Mouse (Mus musculus): ENCODE measurements at regions not wholly inside any gene's neighbourhood (a gene's known extent, or its start where the extent isn't known, plus 50 kb on each side); places are given as distances from the start of the nearest gene placed in this dataset.
A peak's percentile ranks its signal among the peaks of the same experiment; 100 is the strongest.

GRCm38 (mm10) chr15:11552110-11552509 is 152.6 kb upstream of the Tars start:
- no peaks in the 10 kb centered on the region for H3K4me1 ChIP-seq
- 95% methylated on average over 1 of the region's 1 CpGs for WGBS
- no peak overlapping the region for H3K9ac ChIP-seq
- H3K36me3 ChIP-seq = no peaks in the 10 kb centered on the region
- H3K27me3 ChIP-seq = no peaks in the 10 kb centered on the region
- no peak overlapping the region for H3K4me3 ChIP-seq
- H3K27ac ChIP-seq = no peak overlapping the region
- no peaks in the 10 kb centered on the region for H3K9me3 ChIP-seq
- no peak overlapping the region for H3K4me2 ChIP-seq
- ATAC-seq (ENCODE audit: borderline replicate concordance, extremely low read depth, low FRiP score, low TSS enrichment) = no peak

GRCm38 (mm10) chr15:11539485-11539884 is 140.0 kb upstream of the Tars start:
- no peaks in the 10 kb centered on the region for H3K36me3 ChIP-seq
- H3K9ac ChIP-seq = no peak overlapping the region
- no peaks in the 10 kb centered on the region for H3K9me3 ChIP-seq
- ATAC-seq (ENCODE audit: borderline replicate concordance, extremely low read depth, low FRiP score, low TSS enrichment) = no peak
- no peak overlapping the region for H3K27ac ChIP-seq
- WGBS = 47% methylated on average over 3 of the region's 3 CpGs
- 0 out of 2 replicates have a peak, but pooled peaks cover 5% of the 10 kb centered on the region for H3K4me1 ChIP-seq
- H3K4me2 ChIP-seq = no peak overlapping the region
- no peaks in the 10 kb centered on the region for H3K27me3 ChIP-seq
- H3K4me3 ChIP-seq = no peak overlapping the region

DNA sequence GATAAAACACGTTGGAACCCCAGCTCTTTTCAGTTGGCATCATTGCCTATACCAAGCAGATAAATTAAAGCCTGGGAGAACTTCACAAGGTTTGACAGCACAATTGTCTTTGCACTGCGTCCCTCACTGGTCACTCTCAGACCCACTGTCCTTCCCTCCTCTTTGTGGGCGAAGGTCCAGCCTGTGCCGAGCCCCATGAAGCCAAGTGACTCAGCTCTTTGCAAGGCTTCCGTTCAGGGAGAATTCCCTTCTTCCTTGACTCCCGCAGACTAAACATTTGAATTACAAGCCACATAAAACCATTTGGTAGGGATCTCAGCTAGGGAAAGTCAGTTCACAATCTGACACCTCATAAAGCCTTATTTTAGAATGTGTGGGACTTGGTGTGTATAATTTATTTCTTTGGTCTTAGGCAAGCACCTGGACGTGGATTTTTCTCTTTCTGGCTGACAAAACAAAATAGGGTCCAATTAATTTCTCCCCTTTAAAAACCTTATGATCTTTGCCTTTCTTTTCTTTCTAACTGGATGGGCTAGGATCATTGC is 136.7 kb upstream of the Tars start:
- Histone ChIP-seq H3K36me3 (no peaks in the 10 kb centered on the region), H3K4me3 (no peak overlapping the region), H3K4me2 (no peak overlapping the region), H3K4me1 (peaks cover 17% of the 10 kb centered on the region), H3K27ac (no peak overlapping the region), H3K27me3 (no peaks in the 10 kb centered on the region), H3K9ac (no peak overlapping the region), H3K9me3 (no peaks in the 10 kb centered on the region)
- no peak for ATAC-seq (ENCODE audit: borderline replicate concordance, extremely low read depth, low FRiP score, low TSS enrichment)
- WGBS = 50% methylated on average over 7 of the region's 7 CpGs

GRCm38 (mm10) chr15:11534404-11535251 is 135.2 kb upstream of the Tars start:
- Histone ChIP-seq H3K4me1 (peaks cover 14% of the 10 kb centered on the region), H3K4me2 (no peak overlapping the region), H3K27ac (no peak overlapping the region), H3K4me3 (no peak overlapping the region), H3K36me3 (no peaks in the 10 kb centered on the region), H3K27me3 (no peaks in the 10 kb centered on the region), H3K9me3 (no peaks in the 10 kb centered on the region), H3K9ac (no peak overlapping the region)
- ATAC-seq (ENCODE audit: borderline replicate concordance, extremely low read depth, low FRiP score, low TSS enrichment) = no peak
- WGBS = 80% methylated on average over 12 of the region's 12 CpGs

DNA sequence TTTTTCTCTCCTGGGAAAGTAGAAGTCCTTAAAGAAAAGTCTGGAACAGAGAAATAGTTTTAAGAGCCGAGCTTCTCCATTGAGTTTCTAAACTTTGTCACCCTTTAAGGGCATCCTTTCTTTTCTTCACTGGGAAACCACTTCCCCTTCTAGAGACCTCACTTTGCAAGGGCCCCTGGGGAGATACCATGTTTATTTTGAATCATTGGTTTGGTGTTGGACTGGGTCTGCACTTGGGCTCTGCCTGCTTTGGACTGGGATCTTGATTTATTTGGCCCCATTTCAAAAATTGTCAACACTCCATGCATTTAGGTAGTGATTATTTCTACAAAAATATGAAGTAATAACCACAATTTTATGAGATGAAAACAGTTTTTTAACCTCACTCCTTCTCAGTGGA is 134.2 kb upstream of the Tars start:
- Histone ChIP-seq H3K36me3 (no peaks in the 10 kb centered on the region), H3K9me3 (no peaks in the 10 kb centered on the region), H3K4me2 (no peak overlapping the region), H3K9ac (no peak overlapping the region), H3K27me3 (no peaks in the 10 kb centered on the region), H3K4me1 (peaks cover 12% of the 10 kb centered on the region), H3K27ac (no peak overlapping the region), H3K4me3 (no peak overlapping the region)
- ATAC-seq (ENCODE audit: borderline replicate concordance, extremely low read depth, low FRiP score, low TSS enrichment) = no peak
- 42% methylated on average over 1 of the region's 1 CpGs for WGBS

DNA sequence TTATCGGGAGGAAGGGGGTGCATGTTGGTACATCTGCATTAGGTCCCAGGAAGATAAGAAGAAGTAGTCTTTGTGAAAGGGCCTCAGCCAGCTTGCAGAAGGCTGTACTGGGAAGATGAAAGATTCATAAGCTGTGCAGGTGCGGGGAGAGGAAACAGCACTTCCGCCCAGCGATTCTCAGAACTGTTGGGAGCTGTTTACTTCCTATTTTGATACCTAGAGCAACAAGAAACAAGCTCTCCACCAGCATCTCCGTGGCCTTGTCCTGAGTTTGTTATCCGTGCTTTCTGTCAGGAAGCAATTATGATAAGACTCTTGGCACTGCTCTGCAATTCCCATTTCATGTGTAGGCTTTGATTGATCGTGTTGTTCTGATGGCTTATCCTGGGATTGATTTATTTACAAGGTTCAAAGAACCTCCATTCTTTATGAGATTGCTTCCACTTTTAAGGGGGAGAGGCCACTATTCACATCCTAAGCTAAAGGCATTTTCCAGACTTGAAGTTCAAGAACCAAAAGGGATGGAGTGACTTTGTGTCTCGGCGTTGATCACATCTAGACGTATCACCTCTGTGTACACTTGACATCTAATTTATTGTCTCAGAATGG is 133.6 kb upstream of the Tars start:
- no peak overlapping the region for H3K9ac ChIP-seq
- ATAC-seq (ENCODE audit: borderline replicate concordance, extremely low read depth, low FRiP score, low TSS enrichment) = no peak
- H3K27me3 ChIP-seq = no peaks in the 10 kb centered on the region
- WGBS = 54% methylated on average over 10 of the region's 10 CpGs
- peaks cover 12% of the 10 kb centered on the region for H3K4me1 ChIP-seq
- no peaks in the 10 kb centered on the region for H3K9me3 ChIP-seq
- H3K27ac ChIP-seq = no peak overlapping the region
- H3K4me2 ChIP-seq = peak overlapping the region; percentile 2; the same call in 1 of the 2 replicates
- H3K36me3 ChIP-seq = no peaks in the 10 kb centered on the region
- H3K4me3 ChIP-seq = no peak overlapping the region

DNA sequence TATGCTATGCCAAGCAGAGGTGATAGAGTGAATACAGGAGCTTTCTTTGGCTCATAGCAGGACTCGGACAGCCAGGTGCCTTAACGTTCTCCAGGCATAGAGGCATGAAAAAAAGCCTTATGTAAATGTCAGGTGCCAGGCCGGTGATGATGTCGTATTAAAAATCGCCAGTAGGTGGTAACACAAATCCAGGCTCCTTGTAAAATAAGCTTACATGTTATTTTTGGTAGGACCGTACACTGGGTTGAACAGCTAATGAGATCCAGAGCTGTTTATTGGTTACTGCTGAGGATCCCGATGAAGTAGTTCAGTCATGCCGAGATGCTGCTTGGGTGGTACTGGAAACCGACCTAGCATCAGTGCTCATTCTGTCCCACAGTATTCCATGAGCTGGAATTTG is 133.1 kb upstream of the Tars start:
- H3K9ac ChIP-seq = no peak overlapping the region
- H3K27ac ChIP-seq = no peak overlapping the region
- no peak overlapping the region for H3K4me3 ChIP-seq
- peak overlapping the region; percentile 2; the same call in 1 of the 2 replicates for H3K4me2 ChIP-seq
- H3K4me1 ChIP-seq = peaks cover 12% of the 10 kb centered on the region
- ATAC-seq (ENCODE audit: borderline replicate concordance, extremely low read depth, low FRiP score, low TSS enrichment) = no peak
- no peaks in the 10 kb centered on the region for H3K27me3 ChIP-seq
- H3K9me3 ChIP-seq = no peaks in the 10 kb centered on the region
- 68% methylated on average over 9 of the region's 9 CpGs for WGBS
- no peaks in the 10 kb centered on the region for H3K36me3 ChIP-seq

DNA sequence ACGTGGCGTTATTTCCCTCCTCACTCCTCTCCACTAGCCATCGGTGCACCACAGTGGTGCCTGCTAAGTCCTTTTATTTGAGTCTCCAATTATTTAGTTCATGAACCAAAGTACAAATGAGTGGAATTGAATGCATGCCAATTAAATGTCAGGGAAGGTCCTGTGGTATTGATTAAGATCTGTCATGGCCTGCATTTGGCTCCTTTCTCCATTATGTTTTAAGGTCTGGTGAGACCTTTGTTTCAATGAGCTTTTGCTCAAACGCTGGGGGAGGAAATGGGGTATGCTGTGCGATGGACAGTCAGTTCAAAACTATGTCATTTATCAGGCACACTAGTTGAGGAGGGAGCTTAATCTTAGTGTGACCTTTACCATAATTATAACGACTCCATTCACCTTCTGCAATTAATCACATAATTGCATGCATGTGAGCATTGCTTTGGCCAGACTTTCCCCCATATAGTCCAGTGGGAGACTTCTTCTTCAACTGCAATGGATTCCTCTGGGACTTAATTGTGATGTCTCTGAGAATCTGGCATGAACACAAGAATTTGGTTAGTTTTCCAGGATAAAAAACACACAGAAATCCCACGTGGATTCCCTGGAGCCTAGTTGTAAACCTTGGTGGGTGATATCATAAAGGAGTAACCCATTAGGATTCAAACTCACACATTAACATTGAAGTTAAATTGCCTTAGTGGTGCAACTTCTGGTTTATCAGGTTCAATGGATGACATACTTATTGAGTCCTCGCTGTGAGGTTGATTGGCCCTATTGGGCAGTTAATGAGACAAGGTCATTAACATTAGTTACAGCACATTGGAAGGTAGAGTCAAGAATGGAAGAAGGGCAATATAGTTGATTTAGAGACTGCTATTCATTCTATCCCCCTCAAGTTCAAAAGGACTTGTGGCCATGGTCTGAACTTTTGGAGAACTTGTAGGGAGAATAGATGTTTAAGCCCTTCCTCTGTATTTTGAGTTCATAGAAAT is 130.7 kb upstream of the Tars start:
- WGBS = 50% methylated on average over 8 of the region's 8 CpGs

GRCm38 (mm10) chr15:11524337-11525106 is 125.1 kb upstream of the Tars start:
- WGBS = 81% methylated on average over 5 of the region's 5 CpGs
- Histone ChIP-seq H3K36me3 (no peaks in the 10 kb centered on the region), H3K27ac (no peak overlapping the region), H3K27me3 (no peaks in the 10 kb centered on the region), H3K9me3 (no peaks in the 10 kb centered on the region), H3K4me3 (no peak overlapping the region), H3K4me2 (no peak overlapping the region), H3K9ac (no peak overlapping the region), H3K4me1 (no peaks in the 10 kb centered on the region)
- no peak for ATAC-seq (ENCODE audit: borderline replicate concordance, extremely low read depth, low FRiP score, low TSS enrichment)

More for the DNA sequence above, 130.7 kb upstream of the Tars start:
- Histone ChIP-seq H3K4me3 (no peak overlapping the region), H3K4me2 (no peak overlapping the region), H3K36me3 (no peaks in the 10 kb centered on the region), H3K9me3 (no peaks in the 10 kb centered on the region), H3K4me1 (peaks cover 12% of the 10 kb centered on the region), H3K27me3 (no peaks in the 10 kb centered on the region), H3K27ac (no peak overlapping the region), H3K9ac (no peak overlapping the region)
- ATAC-seq (ENCODE audit: borderline replicate concordance, extremely low read depth, low FRiP score, low TSS enrichment) = no peak

DNA sequence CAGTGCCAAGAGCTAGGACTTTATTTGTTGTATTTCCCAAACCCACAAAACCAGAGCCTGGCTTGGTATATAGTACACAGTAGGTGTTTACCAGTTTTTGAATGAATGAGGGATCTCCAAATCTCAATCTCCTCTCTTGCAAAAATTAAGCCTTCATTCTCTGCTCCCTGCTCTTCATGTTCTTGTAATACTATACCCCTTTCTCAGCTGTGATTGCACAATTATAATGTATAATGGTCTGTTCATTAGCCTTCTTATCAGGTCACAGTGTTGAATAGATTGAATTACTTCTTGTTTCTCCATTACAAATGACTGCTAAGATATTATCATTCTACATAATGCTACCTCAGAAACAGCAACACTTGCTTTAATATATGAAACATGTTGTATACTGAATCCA is 119.1 kb upstream of the Tars start:
- Histone ChIP-seq H3K36me3 (no peaks in the 10 kb centered on the region), H3K27me3 (no peaks in the 10 kb centered on the region), H3K9ac (no peak overlapping the region), H3K4me3 (no peak overlapping the region), H3K4me1 (no peaks in the 10 kb centered on the region), H3K27ac (no peak overlapping the region), H3K4me2 (no peak overlapping the region), H3K9me3 (no peaks in the 10 kb centered on the region)
- no peak for ATAC-seq (ENCODE audit: borderline replicate concordance, extremely low read depth, low FRiP score, low TSS enrichment)

DNA sequence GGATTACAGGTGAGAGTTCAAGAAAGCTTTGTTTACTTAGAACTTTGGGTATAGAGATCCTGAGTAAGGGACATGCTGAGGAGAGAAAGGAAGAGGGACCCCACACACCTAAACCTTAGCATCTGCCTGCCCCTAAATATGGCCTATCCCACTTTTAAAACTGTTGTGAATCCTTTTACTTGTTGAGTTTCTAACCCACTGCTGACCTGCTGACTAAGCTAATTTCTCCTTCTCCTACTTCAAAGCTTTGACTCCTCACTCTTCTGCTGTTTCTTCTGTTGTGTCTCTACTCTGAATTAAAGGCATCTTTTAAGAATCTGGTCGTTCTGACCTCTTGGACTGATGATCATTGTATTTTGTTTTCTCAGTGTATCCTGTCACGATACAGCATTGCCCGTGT is 118.4 kb upstream of the Tars start:
- 84% methylated on average over 3 of the region's 3 CpGs for WGBS
- H3K9me3 ChIP-seq = no peaks in the 10 kb centered on the region
- no peaks in the 10 kb centered on the region for H3K4me1 ChIP-seq
- no peak overlapping the region for H3K4me2 ChIP-seq
- no peak overlapping the region for H3K27ac ChIP-seq
- no peak overlapping the region for H3K4me3 ChIP-seq
- H3K36me3 ChIP-seq = no peaks in the 10 kb centered on the region
- H3K9ac ChIP-seq = no peak overlapping the region
- no peak for ATAC-seq (ENCODE audit: borderline replicate concordance, extremely low read depth, low FRiP score, low TSS enrichment)
- no peaks in the 10 kb centered on the region for H3K27me3 ChIP-seq

Measured in lung, embryonic 15.5 days (tissue).